Mouse (Mus musculus) C2C12 (cell line): ENCODE measurements around the gene Thumpd2.

Experiments
- CEBPB ChIP-seq: IDR thresholded peaks from one replicate; pipeline ENCODE4 v1.6.1; 2011; ENCODE audit warnings: low read depth, mild to moderate bottlenecking, control low read depth, moderate library complexity
- CTCF ChIP-seq: IDR thresholded peaks from one replicate; pipeline ENCODE4 v1.5.1; 2011; ENCODE audit not compliant: control insufficient read depth, insufficient read depth, insufficient read length

DNA sequence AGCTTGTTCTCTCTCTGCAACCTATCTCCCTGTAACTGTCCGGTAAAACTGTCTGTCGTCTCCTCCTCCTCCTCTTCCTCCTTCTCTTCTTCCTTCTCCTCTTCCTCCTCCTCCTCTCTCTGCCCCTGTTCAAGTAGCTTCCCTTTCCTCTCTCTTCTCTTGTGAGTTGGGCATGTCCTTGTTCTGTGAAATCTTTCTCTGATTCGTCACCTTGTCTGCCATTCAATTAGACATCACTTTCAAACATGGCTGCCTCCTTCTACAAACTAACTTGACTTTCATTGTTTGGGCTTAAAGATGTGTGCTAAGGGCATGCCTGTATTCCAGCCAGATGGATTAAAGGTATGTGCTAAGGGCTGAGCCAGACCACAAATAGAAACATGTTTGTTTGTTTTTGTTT lies 1.5 kb downstream of the Thumpd2 start:
- no peak for TF ChIP-seq CTCF
- TF ChIP-seq CEBPB, result no peak
